Mouse (Mus musculus) urinary bladder, postnatal 10 days (tissue): ENCODE results near the gene C1ra.
"Not testable (repeated sequence)": the region's sequence is repeated elsewhere in the genome, so short reads cannot be mapped to it uniquely, and the experiment has no call there.

Source experiments
- DNase-seq: peaks from one replicate; pipeline ENCODE4 v3.0.0; 2022; ENCODE audit warnings: low spot score

C1ra gene

DNA sequence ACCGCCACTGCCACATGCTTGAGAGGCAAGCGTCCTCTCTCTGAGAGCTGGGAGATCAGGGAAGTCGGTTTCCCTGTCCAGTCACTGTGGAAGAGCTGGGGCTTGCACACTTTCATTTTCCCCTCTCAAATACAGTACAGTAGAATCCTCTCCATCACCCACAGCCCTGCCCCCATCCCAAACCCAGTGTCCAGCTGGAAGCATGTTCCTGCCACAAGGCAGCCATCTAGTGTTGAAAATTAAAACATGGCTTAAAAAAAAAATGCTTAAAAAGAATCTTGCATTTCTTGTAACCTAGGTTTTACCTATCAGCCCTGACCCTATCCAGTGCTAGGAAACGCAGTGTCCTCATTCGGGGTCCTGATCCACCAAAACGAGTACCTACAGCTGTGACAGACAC lies 32.3 kb downstream of the C1ra start:
- DNase-seq = no peak

GRCm38 (mm10) chr6:124545425-124545824 lies 33.2 kb downstream of the C1ra start:
- no peak for DNase-seq

GRCm38 (mm10) chr6:124547979-124548378 lies 35.8 kb downstream of the C1ra start:
- DNase-seq = not testable (repeated sequence)

GRCm38 (mm10) chr6:124549023-124549550 lies 36.9 kb downstream of the C1ra start:
- DNase-seq = no peak

DNA sequence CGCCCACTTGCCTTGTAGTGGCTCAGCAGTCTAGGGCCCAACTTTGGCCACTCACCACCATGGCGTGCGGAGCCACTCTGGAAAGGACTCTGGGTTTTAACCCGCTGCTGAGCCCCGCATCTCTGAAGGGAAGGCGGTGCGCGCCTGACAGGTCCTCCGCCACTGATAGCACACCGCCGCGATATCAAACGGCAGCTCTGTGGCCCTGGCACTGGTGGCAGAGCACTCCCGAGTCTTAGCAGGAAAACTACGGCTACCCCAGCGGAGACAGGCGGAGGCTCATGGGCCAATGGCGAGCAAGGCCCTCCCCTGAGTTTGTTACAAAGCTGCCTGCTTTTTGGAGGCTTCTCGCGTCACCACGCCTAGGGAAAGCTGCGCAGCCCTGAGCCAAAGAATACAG lies 40.6 kb downstream of the C1ra start:
- DNase-seq = no peak

DNA sequence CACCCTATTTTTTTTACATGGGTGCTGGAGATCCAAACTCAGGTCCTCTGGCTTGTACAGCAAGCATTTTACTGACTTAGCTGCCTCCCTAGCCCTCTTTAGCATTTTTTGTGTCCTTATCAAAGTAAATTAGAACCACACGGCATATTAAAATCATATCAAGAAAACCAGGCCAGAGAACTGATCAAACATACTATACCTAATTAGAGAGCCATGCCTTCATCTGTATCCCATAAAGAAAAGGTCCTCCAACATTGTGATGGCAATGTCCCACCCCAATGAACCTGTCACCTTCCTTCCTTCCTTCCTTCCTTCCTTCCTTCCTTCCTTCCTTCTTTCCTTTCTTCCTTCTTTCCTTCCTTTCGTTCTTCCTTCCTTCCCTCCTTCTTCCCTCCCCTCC lies 43.8 kb downstream of the C1ra start:
- DNase-seq = not testable (repeated sequence)

GRCm38 (mm10) chr6:124561156-124561555 lies 49.0 kb downstream of the C1ra start:
- DNase-seq = not testable (repeated sequence)

DNA sequence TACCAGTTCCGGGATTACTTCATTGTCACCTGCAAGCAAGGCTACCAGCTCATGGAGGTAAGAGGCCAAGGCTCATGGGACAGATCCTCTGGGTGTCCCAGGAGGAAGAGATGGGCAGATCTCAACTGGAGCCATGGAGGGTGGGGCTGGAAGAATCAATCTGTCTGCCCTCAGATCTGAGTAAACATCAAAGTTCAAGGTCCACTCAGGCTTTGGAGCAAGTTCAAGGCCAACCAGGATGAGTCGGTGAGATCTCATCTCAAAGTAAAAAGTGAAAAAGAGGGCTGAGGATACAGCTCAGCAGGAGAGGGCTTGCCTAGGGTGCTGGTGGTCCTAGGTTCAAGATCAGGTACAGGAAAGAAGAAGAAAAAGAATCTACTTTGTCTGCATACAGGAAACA lies 49.4 kb downstream of the C1ra start:
- not testable (repeated sequence) for DNase-seq

- DNase-seq = no peak
Observed at GRCm38 (mm10) chr6:124570026-124570425, 57.8 kb downstream of the C1ra start, which contains the start of gene C1rb. C1rb (plus strand) TSS chr6:124570294.
